In the genomic region with DNA sequence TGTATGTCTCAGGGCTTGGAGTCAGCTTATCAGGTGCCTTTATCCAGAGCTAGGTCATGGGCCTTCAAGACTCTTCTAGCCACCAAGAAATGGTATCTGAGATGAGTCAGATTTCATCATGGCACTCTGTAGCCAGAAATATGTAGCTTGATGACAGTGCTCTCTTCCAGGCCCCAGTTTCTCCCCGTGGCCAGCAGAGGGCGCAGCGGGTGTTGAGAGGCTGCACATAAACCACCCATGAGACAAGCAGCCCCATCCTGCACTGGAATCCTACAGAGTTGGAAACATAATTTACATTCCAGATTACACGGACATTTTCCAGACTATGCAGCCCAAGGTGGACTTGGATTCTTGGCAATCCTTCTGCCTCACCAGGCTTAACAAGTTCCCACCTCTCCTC, we compare ENCODE assay signal across 8 mouse cellular contexts. TPM values are rescaled to one million over a fixed set of nuclear protein-coding genes. Genes with fewer than 3 reads are reported as not detected.
DNase-seq lines count a peak whose midpoint lies in the region; ATAC-seq lines count a peak whose summit lies in the region.

No protein-coding gene starts in this region.

- H3K27ac ChIP-seq in forebrain, embryonic 14.5 days (ENCODE audit: low read depth, low read length): no peak overlapping the region
- no peak overlapping the region for H3K27ac ChIP-seq in forebrain, embryonic 13.5 days

- peak; percentile 32; the same call in 1 of the 2 replicates for ATAC-seq in forebrain, embryonic 14.5 days
- ATAC-seq in forebrain, embryonic 13.5 days: no peak

- DNase-seq in forebrain, embryonic 14.5 days (ENCODE audit: low spot score): peak; percentile 80
- peak; percentile 92 for DNase-seq in adrenal gland, postnatal 14 days
- peak; percentile 72 for DNase-seq in embryo, embryonic 9.5 days (ENCODE audit: extremely low spot score)
- DNase-seq in heart, postnatal 36 days: peak; percentile 62 to 78
- DNase-seq in left cerebral cortex, adult 18-20 months (ENCODE audit: low spot score in 2 of 2): peak; percentile 87 to 88
- DNase-seq in monocyte, adult 2 months (ENCODE audit: low read depth in 1 of 2, low spot score in 2 of 2): peak; percentile 41 to 58
- peak; percentile 76 for DNase-seq in splenic B cell, adult 2 months (ENCODE audit: low read depth, low spot score)

- H3K4me1 ChIP-seq in forebrain, embryonic 14.5 days (ENCODE audit: control insufficient read depth, insufficient read depth, low read length): no peaks in the 10 kb centered on the region
- no peaks in the 10 kb centered on the region for H3K4me1 ChIP-seq in forebrain, embryonic 13.5 days

- no peak overlapping the region for H3K4me3 ChIP-seq in forebrain, embryonic 14.5 days (ENCODE audit: low read depth, low read length)
- H3K4me3 ChIP-seq in forebrain, embryonic 13.5 days: no peak overlapping the region

- WGBS in forebrain, embryonic 14.5 days: 17% methylated on average over 4 of the region's 4 CpGs
- WGBS in forebrain, embryonic 13.5 days: 17% methylated on average over 4 of the region's 4 CpGs

- peaks cover 91% of the 10 kb centered on the region for H3K36me3 ChIP-seq in forebrain, embryonic 14.5 days (ENCODE audit: control insufficient read depth, insufficient read depth, low read length)
- peaks cover 93% of the 10 kb centered on the region for H3K36me3 ChIP-seq in forebrain, embryonic 13.5 days (ENCODE audit: poor library complexity, severe bottlenecking)
- H3K36me3 ChIP-seq in splenic B cell, adult 2 months (ENCODE audit: control insufficient read depth, insufficient read depth, low read length, poor library complexity, severe bottlenecking): peaks cover 2% of the 10 kb centered on the region

- no peaks in the 10 kb centered on the region for H3K9me3 ChIP-seq in forebrain, embryonic 14.5 days (replicated peaks; ENCODE audit: control insufficient read depth, low read length)
- H3K9me3 ChIP-seq in forebrain, embryonic 13.5 days (replicated peaks): no peaks in the 10 kb centered on the region

- no peaks in the 10 kb centered on the region for H3K27me3 ChIP-seq in forebrain, embryonic 14.5 days (replicated peaks; ENCODE audit: control insufficient read depth, insufficient read depth, low read length)
- no peaks in the 10 kb centered on the region for H3K27me3 ChIP-seq in forebrain, embryonic 13.5 days
- no peaks in the 10 kb centered on the region for H3K27me3 ChIP-seq in splenic B cell, adult 2 months (ENCODE audit: control insufficient read depth, insufficient read depth, low read length, poor library complexity, severe bottlenecking)

- intact Hi-C loops in heart, postnatal 36 days (cut with DNase I): loop anchor here (1.0 to 2.0 kb wide), 2 partner anchors 28 to 55 kb away; no protein-coding TSS in a partner anchor

- H3K9ac ChIP-seq in forebrain, embryonic 14.5 days (ENCODE audit: low read length): no peak overlapping the region
- no peak overlapping the region for H3K9ac ChIP-seq in forebrain, embryonic 13.5 days

- no peak overlapping the region for H3K4me2 ChIP-seq in forebrain, embryonic 14.5 days (ENCODE audit: low read length)
- no peak overlapping the region for H3K4me2 ChIP-seq in forebrain, embryonic 13.5 days

RNA-seq across cellular contexts. Expression of a gene that starts 17.6 kb away (rescaled TPM):
- 3.9 and 4.5 TPM in 2 replicates for polyA plus RNA-seq in forebrain, embryonic 14.5 days (2014; fragmentation: Nextera tagmentation; extraction: Ambion mirVana)
- polyA plus RNA-seq in forebrain, embryonic 13.5 days (2015; fragmentation: Nextera tagmentation; extraction: Ambion mirVana): 2.8 and 2.9 TPM in 2 replicates
- 1.7 and 3.3 TPM in 2 replicates for total RNA-seq in adrenal gland, postnatal 14 days (2021)
- total RNA-seq in heart, postnatal 36 days (2021): not detected
- total RNA-seq in left cerebral cortex, adult 18-20 months (2021): 1 to 10 TPM; 3.6 to 4.1 TPM

RNA-seq across cellular contexts. Expression of a gene that starts 29.5 kb away (rescaled TPM):
- polyA plus RNA-seq in forebrain, embryonic 14.5 days (2014; fragmentation: Nextera tagmentation; extraction: Ambion mirVana): 126 and 142 TPM in 2 replicates
- 134 and 135 TPM in 2 replicates for polyA plus RNA-seq in forebrain, embryonic 13.5 days (2015; fragmentation: Nextera tagmentation; extraction: Ambion mirVana)
- 57.1 and 69.7 TPM in 2 replicates for total RNA-seq in adrenal gland, postnatal 14 days (2021)
- total RNA-seq in heart, postnatal 36 days (2021): 10 to 100 TPM; 32.1 to 35.5 TPM
- total RNA-seq in left cerebral cortex, adult 18-20 months (2021): 100 to 1,000 TPM; 106 to 114 TPM

RNA-seq across cellular contexts. Expression of a gene that starts 32.4 kb away (rescaled TPM):
- polyA plus RNA-seq in forebrain, embryonic 14.5 days (2014; fragmentation: Nextera tagmentation; extraction: Ambion mirVana): not detected in 2 replicates
- polyA plus RNA-seq in forebrain, embryonic 13.5 days (2015; fragmentation: Nextera tagmentation; extraction: Ambion mirVana): 0.54 TPM in 1 of 2 replicates, not detected in the other
- not detected in 2 replicates for total RNA-seq in adrenal gland, postnatal 14 days (2021)
- not detected for total RNA-seq in heart, postnatal 36 days (2021)
- total RNA-seq in left cerebral cortex, adult 18-20 months (2021): not detected

RNA-seq across cellular contexts. Expression of a gene that starts 43.8 kb away (rescaled TPM):
- not detected in 2 replicates for polyA plus RNA-seq in forebrain, embryonic 14.5 days (2014; fragmentation: Nextera tagmentation; extraction: Ambion mirVana)
- polyA plus RNA-seq in forebrain, embryonic 13.5 days (2015; fragmentation: Nextera tagmentation; extraction: Ambion mirVana): not detected in 2 replicates
- not detected in 2 replicates for total RNA-seq in adrenal gland, postnatal 14 days (2021)
- total RNA-seq in heart, postnatal 36 days (2021): not detected
- total RNA-seq in left cerebral cortex, adult 18-20 months (2021): not detected
